Mouse (Mus musculus) cerebellum, postnatal 36 days (tissue): ENCODE results near the gene Cep170b.

Experiments
- DNase-seq, 2 experiments: peaks; one replicate each; pipeline ENCODE4 v3.0.0; 2021 to 2022; ENCODE audit warnings: mixed read lengths in 2 of 2

Cep170b gene

DNA sequence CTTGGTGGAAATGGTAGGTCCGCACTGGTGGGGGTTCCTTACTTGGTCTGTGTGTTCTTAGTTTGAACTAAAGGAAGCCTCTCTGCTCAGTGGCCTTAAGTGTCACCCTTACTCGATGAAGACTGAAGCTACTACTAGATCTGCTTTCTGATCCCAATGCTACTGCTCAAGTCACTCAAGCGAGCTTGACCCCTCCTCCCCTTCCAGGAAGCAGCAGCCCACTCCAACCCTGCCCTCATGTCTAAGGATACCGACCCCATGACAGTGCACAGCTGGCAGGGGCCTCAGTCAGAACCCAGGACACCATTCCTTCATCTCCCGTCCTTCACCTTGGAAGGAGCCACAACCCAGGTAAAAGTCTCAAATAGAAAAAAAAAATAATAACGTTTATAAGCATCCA is at the start of gene Cep170b:
TSS of gene Cep170b (plus strand) at position 240 of the 400 bp plus-strand sequence.
- no peak for DNase-seq

DNA sequence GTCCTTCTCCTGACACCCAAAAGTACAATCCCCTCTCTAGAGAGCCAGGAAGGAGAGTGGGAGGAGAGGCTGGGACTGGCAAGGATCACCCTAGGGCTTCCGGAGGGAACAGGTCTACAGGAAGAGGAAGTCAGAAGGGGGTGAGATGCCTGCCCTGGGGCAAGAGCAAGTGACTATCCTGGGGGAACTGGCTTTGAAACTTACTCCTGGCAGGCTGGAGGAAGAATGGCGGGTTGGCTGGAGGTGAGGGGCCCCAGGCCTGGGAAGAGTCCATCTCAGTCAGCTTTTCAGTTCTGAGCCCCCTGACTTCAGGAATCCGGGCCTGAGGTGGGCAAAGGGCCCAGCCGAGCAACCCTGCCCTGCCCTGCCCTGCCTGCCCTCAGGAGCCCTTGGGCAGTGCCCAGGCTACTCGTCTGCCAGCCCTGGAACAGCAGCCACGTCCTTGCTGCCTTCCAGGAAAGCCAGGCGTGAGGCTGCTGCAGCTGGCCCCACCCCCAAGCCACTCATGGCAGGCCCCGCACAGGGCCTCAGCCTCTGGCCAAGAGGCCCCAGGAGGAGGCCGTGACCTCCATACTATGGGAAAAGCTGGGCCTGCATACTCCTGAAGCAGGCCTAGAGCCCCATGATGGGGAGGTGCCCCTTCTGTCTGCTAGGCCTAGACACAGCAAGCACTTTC is 49.4 kb upstream of the Cep170b start:
- no peak for DNase-seq

DNA sequence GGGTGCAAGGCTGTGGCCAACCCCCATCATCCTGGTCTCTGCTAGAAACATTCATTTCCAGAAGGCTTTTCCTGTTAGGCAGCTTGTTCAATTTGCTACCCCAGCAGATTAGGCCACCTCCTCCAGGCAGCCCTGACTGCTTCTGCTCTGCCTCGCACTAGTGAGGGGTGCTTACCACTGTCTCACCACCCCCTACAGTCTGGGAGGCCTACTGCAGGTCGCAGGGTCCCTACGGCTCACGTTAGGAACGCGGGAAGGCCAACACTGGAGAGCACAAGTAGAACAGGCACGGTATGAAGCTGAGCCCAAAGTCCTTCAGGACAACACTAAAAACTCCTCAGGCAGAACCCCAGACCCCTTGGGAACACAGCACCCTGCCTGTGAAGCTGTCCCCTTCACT is 48.4 kb upstream of the Cep170b start:
- DNase-seq, result no peak

DNA sequence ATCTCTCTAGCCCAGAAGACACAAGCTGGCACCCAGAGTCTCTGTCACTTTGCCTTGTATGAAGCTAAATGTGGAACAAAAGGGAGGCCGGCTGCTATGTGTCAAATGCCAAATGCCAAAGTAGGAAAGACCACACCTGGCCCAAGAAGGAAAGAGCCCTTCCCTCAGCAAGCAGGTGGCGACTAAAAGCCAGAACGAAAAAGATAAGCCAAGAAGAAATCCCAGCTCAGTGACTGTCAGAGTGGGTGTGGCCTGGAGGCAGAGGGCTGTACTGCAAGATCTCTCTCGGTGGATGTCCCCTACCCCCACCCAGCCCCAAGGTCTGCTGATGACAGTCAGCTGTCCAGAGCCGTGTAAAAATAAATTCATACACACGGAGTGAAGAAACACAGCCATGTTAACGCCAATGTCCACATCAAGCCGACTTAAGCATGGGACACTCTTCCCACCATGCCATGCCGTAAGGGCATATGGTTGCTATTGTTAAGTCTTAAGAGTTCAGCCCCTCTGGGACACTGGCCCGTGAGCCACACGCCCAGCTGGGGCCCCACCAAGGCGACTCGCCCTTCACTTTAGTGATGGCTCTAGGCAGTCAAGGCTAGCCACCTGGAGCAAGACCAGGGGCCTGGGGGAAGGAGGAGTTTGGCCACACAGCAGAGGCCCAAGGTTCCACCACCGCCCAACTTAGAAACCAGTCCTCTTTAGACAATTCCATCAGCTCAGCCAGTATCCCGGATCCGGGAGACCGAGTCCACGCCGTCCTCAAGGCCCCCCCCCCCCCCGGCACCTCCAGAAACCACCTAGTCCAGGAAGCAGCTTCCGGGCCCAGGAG is 47.3 kb upstream of the Cep170b start:
- no peak for DNase-seq

DNA sequence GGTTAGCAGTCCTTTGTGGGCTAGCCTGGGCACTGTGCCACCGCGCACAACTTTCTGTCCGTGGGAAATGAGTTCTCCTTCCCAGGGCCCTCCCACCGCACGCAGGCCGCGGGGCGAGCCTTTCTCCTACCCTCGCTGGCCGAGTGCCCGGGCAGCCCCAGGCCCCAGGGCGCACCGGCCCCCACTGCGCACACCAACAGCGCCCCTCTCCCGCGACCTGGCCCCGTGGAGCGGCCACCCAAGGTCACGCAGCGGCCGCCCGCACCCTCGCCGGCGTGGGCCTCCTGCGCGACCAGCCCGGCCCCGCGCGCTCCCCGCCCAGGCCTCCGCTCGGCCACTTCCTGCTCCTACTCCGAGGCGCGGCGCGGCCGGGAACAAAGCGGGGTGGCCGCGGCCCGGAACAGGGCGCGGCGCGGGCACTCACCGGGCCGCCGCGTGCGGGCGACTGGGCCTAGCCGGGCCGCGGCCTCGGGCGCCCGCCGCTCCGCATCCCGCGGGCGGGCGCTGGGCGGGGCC is 46.6 kb upstream of the Cep170b start:
- peak; percentile 49 to 58 for DNase-seq

DNA sequence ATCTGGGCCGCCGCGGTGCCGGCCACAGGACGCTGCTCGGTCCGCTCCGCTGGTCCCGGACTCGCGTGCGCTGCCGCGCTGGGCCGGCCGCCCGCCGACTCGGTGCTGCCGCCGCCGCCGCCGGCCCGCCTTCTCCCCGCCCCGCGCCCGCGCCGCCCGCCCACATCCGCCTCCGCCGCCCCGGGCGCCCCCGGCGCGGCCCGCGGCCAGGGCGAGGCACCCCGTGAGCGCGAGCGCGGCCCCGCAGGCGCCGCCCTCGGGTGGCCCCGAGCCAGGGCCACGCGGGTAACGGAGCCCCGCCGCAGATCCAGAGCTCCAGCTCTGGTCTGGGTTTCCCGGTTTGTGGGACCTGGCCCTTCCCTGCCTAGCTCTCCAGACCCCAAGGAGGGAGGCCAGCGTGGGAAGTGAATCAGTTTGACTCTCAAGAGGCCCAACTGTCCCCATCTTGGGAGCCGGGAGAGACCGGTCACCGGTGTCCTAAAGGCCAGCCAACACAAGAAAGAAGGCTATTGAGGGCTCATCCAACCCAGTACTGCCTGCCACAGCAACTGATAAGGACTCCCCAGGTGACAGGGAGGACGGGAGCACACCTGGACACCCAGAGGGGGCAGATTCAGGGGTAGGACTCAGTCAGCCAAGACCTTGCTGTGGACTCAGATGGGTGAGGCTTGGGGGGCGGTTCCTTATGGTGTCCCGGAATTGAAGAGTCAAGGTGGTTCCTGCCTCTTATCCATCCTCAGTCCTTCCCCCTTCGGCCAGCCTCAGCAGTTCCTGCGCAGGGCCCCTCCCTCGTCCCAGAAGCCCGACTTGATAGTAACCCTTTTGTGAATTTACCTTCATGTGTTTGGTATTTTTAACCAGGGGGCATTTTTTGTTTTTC is 45.9 kb upstream of the Cep170b start, which contains the start of gene Akt1:
TSS of gene Akt1 (minus strand) at position 753 of the 880 bp plus-strand sequence.
- DNase-seq, result peak; percentile 61 to 65

DNA sequence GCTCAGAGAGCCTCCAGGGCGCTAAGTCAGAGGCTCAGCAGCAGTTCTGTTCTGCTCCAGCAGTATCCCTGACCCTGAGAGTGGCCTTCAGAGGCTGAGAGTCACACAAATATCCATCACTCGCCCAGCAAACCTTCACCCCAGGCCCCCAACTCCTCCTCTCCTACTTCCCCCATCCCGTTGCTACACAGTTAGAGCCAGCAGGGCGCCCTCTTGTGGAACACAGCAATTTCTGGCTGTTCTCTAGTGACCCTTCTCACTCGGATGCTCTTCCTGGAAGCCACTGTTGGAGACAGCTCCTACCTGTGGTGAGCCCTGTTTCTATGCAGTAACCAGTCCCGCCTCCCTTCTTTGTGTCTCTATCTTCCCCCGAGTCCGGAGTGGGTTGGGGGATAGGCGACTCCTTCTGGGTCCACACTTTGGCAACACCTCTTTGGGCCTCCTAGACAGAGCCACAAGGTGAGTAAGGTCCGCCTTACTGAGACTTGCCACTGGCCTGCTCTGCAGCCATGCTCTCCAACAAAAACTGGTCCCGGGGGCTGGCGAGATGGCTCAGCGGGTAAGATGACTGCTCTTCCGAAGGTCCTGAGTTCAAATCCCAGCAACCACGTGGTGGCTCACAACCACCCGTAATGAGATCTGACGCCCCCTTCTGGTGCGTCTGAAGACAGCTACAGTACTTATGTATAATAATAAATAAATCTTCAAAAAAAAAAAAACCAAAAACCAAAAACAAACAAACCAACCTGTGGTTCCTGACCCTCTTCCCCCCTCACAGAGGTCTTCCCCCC is 44.8 kb upstream of the Cep170b start:
- DNase-seq, result peak; percentile 85

DNA sequence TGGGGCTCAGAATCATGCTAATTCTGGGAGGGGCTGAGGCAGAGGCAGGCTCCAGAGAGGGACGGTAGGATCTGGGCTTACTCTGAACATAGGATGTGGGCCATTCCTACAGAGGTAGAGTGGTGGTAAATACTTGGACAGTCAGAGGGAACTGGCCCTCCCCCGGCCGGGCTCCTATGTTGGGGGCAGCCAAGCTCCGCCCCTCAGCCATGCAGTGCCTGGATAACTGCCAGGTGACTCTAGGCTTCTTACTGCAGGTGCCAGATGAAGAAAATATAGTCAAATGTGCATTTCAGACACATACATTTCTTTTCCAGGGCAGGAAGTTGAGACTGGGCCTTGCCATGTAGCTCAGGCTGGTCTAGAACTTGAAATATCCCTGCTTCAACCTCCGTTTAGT is 43.2 kb upstream of the Cep170b start:
- no peak for DNase-seq

DNA sequence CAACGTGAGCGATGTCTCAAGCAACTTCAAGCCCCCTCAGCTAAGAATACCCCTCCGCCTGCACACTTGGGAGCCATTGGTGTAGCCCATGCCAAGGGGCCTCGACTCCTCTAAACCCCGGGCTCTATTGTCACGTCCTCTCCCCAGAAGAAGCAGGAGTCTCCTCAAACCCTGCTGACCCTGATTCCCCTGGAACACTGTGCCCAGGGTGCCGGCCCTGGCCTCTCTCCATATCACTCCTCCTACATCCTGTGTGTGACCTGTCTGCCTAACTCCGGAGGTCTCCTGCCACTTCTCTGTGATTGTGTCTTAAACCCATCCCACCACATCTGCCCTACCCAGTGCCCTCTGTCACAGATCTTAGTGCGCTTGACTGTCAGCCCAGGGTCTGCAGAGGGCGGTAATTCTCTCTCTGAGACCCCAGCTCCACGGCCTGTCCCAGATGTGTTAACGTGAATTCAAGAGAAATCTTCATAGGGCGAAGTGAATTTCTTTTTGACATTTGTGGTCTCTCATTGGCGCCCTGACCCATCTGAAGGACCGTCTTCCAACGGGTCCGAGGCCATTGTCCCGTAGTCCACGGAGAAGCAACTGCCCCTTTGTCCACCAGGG is 42.2 kb upstream of the Cep170b start:
- DNase-seq, result no peak

DNA sequence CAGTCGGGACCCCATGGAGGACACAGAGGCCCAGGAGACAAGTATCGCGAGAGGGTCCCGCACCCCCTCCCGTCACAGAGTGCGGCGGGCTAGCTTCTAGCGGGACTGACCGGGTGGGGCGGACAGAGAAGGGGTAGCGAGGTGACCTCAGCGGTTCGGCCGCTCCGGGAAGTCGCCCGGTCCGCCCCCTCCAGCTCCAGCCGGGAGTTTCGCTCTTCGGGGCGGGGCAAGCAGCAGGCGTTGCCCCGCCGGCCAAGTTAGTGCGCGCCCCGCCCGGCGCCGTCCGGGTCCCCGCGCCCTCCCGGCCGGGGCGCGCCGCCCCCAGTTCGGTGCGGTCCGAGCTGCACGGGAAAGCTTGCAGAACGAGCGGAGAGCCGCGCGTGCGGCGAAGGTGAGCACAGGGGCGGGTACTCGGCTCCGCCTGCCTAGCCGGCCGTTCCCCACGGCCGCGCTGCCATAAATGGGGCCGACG is 41.7 kb upstream of the Cep170b start, which contains the start of gene Zbtb42:
TSS of gene Zbtb42 (plus strand) at position 274 of the 472 bp plus-strand sequence.
- DNase-seq, result no peak

DNA sequence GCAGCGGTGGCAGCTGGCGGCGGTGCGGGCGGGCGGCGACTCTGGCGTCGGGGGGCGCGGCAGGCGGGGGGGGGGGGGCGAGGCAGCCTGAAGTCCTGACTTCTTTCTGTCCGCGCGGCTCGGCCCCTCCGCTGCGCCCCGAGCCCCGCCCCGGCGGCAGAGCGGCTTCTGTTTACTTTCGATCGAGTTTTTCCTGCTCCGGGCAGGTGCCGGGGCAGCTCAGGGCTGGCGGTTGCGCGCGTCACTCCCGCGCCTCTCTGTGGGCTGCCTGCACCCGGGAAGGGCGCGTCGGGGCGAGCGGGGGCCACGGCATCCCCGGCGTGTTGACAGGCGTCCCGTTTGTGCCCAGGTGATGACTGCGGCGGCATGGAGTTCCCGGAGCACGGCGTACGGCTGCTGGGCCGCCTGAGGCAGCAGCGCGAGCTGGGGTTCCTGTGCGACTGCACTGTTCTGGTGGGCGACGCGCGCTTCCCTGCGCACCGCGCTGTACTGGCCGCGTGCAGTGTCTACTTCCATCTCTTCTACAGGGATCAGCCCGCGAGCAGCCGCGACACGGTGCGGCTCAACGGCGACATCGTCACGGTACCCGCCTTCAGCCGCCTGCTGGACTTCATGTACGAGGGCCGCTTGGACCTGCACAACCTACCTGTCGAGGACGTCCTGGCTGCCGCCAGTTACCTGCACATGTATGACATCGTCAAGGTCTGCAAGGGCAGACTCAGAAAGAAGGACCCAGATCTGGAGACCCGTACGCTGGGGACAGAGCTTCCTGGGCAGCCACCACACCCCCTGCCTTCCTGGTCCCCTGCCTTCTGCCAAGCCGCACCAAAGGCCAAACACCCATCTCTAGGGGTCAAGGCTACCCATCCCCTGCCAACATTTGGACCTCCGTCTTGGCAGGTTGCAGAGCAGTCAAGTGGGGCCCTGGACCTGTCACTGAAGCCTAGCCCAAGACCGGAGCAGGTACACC is 40.9 kb upstream of the Cep170b start:
- DNase-seq, result no peak

DNA sequence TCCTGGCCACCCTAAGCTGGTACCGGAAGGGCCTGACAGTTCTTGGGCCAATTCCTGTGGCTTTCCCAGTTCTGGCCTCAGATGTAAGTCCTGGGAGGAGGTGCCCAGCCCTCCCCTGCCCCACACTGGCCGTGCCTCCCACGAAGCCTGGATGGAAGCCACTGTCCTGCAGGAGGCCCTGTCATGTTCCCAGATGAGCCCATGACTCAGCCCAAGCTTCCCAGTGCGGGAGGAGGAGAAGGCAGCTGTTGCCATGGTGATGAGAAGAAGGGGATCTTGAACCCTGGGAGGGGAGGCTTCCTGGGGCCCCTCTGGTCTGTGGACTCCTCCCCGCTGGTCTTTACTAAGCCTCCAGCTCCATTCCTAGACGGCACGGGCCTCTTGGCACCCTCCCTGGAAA is 36.9 kb upstream of the Cep170b start:
- no peak for DNase-seq

DNA sequence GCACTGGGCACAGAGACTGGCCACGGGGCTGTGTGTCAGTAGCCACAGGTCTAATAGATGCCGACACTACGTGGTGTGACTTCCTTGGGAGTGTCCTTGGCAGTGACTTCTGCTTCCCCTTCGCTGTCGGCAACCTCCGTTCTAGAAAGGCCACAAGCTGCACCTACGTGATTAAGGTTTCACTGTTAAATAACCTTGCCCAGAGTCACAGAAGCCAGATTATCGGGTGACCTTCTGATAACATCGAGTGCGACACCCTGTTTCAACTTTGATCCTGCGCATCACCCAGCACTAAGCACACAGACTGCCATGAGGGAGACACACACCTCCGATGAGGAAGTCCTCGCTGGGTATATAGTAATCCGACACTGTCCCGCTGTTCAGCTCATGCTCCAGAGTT is 31.8 kb upstream of the Cep170b start:
- no peak for DNase-seq

DNA sequence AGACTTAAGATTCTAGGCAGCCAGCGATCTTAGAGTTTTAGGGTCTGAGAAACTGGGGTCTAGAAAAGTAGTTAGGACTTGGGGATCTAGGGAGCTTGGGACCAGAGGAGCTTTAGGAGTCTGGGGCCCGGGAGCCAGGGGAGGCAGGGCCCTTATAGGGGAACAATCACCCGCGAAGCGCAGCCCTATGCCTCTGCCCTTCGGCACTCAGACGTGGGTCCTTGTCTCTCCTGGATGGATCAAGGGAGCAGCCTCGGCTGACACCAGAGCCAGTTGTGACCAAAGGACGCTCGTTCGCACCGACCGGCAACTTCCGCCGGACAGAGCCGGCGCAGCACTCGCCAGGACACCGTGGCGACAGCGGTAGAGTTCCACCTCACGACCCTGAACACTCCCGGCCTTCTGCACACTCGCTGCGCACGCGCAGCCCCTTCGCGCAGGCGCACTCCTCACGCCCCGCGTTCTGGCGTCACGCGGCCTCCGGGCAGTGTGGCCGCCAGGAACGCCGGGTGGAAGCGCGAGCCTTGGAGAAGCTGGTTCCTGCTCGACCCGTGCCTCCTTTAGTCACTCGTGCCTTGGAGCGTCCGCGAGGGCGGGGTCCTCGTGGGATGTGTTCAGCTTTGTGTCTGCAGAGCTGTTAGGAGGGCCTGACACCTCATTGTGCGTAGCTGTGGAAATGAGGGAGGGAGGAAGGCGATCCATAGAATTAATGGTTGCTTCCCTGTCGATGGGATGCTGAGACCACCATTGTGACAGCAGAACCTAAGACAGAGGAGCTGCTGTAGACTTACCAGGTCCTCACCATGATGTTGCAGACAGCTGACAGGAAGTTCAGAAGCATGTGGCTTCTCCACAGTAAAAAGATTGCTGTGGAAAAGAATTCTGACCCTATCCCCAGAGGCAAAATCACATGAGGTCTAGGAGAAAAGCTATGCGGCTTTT is 26.8 kb upstream of the Cep170b start:
- DNase-seq, result peak; percentile 96

DNA sequence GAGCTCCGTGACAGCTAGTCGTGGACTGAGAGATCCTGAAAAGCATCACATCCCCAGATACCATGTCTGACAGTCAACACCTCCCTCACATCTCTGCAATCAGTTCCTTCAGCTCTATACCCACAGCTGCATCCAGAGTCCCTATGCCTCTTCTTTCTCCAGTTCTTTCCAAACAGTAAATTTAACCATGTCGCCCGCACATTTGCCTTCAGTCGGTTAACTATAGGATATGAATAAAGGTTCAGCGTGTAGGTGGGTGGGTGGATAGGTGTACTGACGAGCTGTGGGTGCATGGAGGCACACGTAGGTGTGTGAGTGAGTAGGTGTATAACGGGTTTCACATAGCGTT is 26.2 kb upstream of the Cep170b start:
- peak in 1 of 2 experiments; percentile 14 for DNase-seq

DNA sequence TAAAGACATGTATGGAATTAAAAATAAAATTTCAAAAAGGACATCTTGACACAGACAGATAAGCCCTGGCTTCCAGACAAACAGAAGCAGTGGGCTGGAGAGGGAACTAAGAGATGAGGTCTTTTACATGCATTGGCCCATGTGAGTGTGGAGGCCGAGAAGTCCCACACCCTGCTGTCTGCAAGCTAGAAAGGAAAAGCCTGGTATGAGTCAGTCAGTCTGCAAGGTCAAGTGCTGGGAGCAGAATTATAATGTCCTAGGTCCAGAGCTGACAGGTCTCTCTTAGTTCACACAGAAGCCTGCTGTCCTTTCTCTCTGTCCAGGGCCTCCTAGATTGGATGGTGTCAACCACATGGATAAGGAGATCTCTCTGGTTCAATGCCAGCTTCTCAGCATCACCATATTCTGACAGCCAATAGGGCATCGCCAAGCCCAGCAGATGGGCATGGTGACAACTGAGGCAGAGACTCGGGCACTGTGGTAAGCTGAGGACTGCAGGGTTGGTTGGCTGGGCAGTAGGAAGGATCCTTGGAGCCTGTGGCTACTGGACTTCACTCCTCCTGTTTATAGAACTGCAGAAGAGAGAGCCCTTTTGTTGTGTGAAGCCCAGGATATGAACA is 23.3 kb upstream of the Cep170b start:
- DNase-seq, result no peak

DNA sequence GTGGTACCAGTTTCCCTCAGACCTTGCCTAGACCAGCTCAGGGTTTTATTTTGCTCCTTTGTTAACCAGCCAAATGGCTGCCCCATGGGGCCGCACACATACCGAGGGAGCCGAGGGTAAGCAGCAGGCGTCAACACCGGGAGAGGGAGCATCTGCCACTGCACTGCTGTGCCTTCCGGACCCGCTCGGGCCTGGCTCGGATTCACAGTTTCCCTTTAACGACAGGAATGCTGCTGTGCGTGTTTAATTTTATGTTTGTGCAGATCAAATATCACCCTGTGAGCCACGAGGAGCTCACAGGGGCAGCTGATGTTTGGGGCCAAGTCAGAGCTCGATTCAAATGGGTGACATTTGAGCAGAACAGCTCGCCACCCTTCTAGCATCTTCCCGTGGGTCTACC is 19.7 kb upstream of the Cep170b start:
- DNase-seq, result peak in 1 of 2 experiments; percentile 20
